Mouse (Mus musculus) 3T3-L1 (cell line): ENCODE data around the gene 2200002D01Rik.

Experiments
- DNase-seq: peaks from one replicate; pipeline ENCODE4 v3.0.0-alpha.2; 2015; ENCODE audit warnings: low read depth, low spot score

Gene 2200002D01Rik

GRCm38 (mm10) chr7:29248261-29248841 lies at the start of gene 2200002D01Rik:
TSS of gene 2200002D01Rik (minus strand) at chr7:29248466.
- peak; percentile 32 for DNase-seq

DNA sequence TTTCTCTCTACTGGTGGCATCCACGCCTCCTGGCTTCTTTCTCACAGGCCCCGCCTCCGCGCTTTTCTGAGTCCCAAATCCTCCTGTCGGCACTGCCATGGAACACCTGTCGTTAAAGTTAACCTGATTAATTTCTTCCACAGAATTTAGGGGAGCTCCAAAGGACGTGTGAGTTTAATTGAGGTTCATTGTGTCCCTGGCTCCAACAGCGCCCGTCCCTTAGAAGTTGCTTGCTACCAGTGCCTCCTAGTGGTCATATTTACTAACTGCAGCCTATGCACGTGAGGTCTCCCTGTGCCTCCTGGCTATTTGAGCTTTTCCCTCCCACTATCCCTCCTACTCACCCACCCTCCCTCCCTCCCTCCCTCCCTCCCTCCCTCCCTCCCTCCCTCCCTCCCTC lies 48.7 kb upstream of the 2200002D01Rik start:
- DNase-seq, result peak; percentile 77

DNA sequence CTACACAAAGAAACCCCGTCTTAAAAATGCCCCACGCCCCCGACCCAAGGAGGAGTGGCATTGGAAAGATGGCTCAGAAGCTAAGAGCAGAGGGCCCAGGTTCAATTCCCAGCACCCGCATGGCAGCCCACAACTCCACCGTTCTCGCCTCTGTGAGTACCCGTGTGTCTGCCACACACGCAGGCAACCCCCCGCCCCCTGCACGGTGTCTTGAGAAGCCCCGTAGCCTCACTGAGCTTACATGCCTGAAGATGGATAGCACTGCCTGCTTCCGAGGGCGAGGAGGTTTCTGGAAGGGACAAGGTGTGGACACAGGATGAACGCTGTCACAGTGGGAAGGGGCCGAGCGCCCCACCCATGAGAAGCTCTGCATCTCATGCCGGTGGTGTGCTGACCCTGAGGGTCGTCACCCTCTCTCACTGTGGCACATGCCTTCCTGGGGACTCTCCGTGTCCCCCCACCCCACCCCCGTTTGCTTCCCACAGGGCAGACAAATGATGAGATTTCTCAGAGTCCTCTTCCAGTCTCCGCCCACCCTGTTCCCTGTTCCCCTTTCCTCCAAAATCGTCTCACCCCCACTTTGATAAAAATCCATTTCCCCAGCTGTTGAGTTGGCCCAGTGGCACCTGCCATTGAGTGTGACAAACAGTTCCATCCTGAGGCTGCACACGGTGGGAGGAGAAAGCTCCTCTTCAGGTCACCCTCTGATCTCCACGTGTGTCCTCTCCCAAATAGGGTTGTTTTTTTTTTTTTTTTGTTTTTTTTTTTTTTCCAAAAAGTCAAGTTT lies 47.8 kb upstream of the 2200002D01Rik start:
- DNase-seq, result no peak

DNA sequence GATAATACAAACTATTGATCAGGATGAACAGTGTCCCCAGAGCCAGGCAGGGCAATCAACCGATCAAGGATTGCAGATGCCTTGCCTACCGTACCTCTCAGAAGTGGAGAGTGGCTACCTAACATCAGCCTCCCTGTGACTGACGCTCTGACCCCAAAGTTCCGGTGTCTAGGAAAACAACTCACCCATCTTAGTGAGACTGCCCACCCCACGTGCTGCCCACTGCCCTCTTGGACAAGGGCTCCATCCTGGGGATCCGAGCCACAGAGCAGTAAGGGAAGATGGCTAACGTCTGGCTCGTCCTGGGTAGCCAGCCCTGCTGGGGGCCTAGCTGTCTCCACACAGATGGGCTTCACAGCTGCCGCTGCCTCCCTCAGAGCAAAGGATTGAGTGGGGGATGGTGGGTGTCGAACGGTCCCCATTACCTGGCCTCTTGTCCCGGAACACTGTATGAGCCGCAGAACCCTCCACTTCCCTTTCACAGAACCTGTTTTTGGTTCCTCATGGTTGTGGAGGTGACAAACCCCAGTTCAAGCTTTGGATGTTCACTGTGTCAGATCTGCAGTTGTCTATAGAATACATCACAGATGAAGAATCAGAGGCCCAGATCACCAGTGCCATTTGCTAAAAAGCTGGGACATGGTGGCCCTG lies 46.0 kb upstream of the 2200002D01Rik start:
- DNase-seq, result no peak

- DNase-seq, result no peak
Observed at GRCm38 (mm10) chr7:29293131-29294065, 45.1 kb upstream of the 2200002D01Rik start.

- no peak for DNase-seq
Observed at GRCm38 (mm10) chr7:29292458-29293098, 44.3 kb upstream of the 2200002D01Rik start.

GRCm38 (mm10) chr7:29291616-29292457 lies 43.6 kb upstream of the 2200002D01Rik start:
- no peak for DNase-seq

- no peak for DNase-seq
Observed at GRCm38 (mm10) chr7:29290691-29291485, 42.6 kb upstream of the 2200002D01Rik start.

DNA sequence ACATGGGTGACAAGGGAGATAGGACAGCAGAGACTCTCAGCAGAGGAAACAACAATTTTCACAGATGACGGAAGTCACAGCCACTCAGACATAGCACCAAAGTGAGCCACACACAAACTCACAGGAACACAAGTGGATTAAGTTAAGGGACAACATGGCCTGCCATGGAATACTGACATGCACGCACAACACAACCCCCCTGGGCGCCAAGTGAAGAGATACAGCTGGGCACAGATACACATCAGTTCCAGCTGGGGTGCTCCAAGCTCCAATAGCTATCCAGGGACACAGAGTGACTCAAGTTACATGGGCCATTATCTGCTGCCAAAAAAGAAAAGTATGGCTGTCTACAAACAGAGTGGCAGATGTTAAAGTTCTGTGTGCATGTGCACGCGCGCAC lies 41.6 kb upstream of the 2200002D01Rik start:
- no peak for DNase-seq

- no peak for DNase-seq
Observed at GRCm38 (mm10) chr7:29288942-29289638, 40.8 kb upstream of the 2200002D01Rik start, which contains the start of gene Ppp1r14a. TSS of gene Ppp1r14a (plus strand) at chr7:29289308.

GRCm38 (mm10) chr7:29288079-29288478 lies 39.8 kb upstream of the 2200002D01Rik start:
- DNase-seq, result no peak

- DNase-seq, result no peak
Observed at GRCm38 (mm10) chr7:29287481-29287880, 39.2 kb upstream of the 2200002D01Rik start.

- DNase-seq, result no peak
Observed at GRCm38 (mm10) chr7:29284523-29284922, 36.3 kb upstream of the 2200002D01Rik start.

DNA sequence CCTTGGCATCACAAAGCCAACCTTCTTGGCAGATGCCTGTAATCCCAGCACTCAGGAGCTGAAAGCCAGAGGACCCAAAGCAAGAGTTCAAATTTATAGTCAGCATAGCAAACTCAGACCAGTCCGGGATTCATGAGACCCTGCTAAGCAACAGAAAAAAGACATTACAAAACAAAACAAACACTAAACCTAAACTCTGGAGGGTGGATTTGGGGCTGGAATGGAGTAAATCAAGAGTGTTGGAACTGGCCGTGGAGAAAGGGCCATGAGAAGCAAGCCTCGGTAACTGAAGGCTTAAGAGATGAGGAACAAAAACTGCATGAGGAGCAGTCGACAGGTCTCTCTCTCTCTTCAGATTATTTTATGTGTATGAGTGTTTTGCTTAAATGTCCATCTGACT lies 35.6 kb upstream of the 2200002D01Rik start:
- DNase-seq, result no peak

- DNase-seq, result no peak
Observed at GRCm38 (mm10) chr7:29282074-29282554, 33.8 kb upstream of the 2200002D01Rik start.

GRCm38 (mm10) chr7:29281201-29282073 lies 33.2 kb upstream of the 2200002D01Rik start, which contains the start of gene Spint2:
TSS of gene Spint2 (minus strand) at chr7:29281912.
- no peak for DNase-seq

DNA sequence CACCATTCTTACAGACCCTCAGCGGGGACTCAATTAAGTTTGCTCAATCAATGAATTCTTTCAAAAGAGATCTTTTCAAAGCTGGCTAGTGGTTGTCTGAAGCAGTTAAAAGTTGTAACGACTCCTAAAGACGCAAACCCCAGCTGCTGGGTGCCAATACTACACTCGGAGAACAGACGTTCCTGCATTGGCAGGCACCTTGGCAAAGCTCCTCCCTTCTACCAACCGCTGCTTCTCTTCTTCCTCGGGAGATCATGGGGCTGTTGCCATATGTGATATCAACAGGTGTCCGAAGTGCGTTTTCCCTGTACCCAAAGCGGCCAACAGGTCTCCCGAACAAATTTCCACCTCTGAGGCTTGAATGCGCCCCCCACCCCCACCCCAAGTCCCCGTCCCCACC lies 32.5 kb upstream of the 2200002D01Rik start:
- DNase-seq, result no peak
